Mouse (Mus musculus) cerebellum, adult 8-10 months (tissue): ENCODE results near the gene Srp68.

Experiments used
- DNase-seq: peaks from one replicate; pipeline ENCODE4 v3.0.0; 2022

Gene Srp68

DNA sequence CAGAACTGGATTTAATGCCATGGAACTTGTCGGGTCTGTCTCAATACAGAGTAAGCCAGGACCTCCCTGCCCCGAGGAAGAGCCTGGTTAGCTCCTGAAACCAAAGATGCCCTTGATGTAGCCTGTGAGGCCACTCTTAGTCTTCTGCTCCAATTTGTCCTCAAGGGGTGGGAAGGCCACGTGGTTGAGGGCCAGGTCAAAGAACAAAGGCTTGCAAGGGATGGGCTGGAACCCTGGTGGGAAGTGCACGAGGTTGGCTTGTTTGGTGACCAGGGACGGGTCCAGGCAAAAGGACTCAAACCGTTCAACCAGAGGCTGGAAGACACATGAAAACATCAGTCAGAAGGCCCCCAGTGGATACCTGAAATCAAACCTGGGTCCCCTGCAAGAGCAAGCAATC is 28.4 kb downstream of the Srp68 start:
- no peak for DNase-seq

DNA sequence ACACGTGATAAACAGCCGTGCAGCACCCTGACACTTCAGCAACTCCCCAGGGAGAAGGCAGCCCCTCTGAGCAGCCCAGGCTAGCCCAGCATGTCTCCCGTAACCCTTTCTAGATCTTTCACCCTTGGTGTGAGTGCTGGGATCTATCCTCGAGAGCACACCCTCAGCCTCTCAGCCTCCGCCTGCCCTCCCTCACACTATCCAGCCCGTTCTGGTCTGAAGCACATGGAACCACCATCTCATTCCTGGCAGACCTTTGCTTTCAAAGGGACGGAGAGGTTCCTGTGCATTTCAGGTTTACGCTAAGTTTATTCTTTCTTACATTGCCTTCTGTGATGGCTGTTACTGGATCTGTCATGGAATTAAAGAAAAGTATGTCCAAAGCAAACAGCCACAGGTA is 29.4 kb downstream of the Srp68 start:
- DNase-seq, result no peak

DNA sequence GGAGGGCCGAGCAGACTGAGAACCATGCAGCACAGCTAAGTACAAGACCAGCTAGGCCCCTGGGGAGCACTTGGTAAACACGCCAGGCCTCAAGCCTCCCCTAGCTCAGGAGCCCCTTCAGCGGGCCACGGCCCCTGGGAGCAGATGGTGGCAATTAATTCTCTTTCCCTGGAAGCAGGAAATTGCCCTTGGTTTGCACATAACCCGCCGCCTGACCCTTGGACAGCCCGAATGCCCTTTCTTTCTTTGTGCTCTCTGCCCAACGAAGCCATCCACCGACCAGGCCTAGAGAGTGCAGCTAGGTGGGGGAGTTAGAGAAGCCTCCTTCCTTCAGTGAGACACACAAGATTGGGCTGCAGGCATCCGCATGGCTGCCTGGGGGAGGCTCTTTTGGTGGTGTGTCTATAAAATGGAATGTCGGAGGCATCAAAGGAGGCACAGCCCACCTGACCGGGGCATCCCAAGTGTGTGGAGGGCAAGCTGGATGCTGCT is 32.2 kb downstream of the Srp68 start:
- DNase-seq, result no peak

DNA sequence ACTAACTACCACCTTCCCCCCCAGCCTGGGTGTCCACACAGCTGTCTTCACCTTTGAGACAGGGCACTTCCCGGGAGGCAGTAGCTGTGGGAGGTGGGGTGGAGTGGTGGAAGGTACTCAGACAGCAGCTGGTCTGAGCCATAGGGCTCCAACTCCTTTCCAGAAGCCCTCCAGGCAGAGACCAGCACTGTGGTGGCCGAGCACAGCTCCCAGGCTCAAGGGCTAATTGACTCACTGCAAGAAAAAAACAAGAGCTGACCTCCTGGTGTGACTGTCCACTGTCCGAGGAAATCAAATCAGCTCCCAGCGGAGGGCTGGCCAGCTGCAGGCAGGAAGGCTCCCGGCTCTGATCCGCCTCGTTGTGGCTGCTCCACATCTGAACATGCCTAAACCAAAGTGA is 34.2 kb downstream of the Srp68 start:
- no peak for DNase-seq

- DNase-seq, result no peak
These were observed 36.1 kb downstream of the Srp68 start, which contains the start of gene Evpl for GRCm38 (mm10) chr11:116237742-116238395. Gene Evpl, minus strand, starts transcription at chr11:116238077.

DNA sequence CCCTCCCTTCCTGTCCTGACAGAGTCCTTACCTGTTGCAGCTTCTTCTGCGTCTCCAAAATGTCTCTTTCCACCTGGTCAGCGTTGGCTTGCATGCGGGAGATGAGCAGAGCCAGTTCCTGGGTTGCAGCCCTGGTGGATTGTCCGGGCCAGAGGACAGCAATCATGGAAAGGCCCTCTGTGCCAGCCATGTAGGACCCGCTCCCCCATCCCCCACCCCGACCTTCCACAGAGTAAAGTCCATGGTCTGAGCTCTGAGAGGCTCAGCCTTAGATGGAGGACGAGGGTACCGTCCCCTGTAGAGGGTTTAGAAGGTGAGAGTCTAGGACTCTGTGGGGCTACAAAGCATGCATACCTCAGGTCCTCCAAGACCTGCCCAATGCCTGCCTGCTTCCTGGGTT is 39.1 kb downstream of the Srp68 start:
- DNase-seq, result no peak

DNA sequence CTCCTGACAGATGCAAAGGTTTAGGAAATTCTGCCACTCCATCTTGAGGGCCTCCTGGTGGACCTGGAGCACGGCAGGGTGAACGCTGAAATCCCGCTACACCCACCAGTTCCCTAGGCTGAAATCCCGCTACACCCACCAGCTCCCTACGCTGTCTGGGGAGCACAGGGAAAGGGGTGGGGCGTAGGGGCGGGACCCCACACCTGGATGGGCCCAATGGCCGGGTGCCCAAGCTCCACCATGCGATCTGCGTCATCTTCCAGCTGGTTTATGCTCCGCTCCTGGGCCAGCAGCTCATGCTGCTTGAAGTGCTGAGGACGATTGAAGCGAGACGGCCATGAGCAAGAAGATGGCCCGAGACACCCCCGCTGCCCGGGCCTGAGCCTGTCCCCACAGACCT is 41.6 kb downstream of the Srp68 start:
- DNase-seq, result no peak

- no peak for DNase-seq
These were observed 45.3 kb downstream of the Srp68 start for GRCm38 (mm10) chr11:116228699-116229098.

GRCm38 (mm10) chr11:116226414-116226813 is 47.6 kb downstream of the Srp68 start:
- DNase-seq, result peak; percentile 77

DNA sequence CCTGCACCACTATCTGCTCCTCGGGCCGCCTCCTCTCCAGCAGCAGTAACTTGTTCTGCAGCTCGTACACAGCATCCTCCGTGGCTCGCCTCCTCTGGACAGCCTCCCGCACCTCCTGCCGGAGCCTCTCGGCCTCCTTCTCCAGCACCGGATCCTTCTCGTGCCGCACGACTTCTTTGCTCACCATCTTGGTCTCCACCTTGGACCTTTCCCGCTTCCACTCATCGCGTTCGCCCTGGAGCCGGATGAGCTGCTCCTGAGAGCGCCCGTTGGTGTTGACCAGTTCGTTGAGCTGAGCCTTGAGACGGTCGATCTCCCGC is 51.3 kb downstream of the Srp68 start:
- no peak for DNase-seq

DNA sequence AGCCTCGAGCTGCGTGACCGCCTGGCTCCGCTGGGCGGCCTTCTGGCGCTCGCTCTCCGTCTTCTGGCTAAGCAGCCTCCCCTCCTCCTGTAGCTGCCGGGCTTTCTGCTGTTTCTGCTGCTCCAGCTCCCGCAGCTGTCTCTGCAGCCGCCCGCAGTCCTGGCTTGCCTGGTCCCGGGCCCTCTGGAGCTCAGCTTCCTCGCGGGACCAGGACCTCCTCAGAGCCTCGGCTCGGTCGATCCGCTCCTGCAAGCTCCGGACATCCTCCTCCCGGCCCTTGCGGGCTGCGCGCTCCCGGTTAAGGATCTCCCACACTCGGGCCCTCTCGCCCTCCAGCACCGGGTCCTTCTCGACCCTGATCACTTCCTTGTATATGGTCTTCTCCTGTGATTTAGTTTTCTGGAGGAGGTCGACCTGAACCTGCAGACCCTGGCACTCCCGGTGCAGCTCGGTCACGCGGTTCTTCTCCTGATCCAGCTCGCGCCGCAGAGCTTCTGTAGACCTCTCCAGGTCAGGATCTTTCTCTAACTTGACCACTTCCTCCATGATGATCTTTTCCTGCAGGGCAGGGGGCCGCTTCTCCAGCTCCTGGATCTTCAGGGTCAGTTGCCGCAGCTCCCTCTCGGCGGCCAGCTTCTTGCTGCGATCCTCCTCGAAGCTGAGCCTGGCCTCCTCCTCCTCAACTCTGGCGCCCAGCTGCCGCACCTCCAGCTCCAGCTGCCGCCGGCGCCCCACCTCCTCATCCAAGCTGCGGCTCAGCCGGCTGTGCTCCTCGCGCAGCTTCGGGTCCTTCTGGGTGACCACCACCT is 51.9 kb downstream of the Srp68 start:
- DNase-seq, result no peak

DNA sequence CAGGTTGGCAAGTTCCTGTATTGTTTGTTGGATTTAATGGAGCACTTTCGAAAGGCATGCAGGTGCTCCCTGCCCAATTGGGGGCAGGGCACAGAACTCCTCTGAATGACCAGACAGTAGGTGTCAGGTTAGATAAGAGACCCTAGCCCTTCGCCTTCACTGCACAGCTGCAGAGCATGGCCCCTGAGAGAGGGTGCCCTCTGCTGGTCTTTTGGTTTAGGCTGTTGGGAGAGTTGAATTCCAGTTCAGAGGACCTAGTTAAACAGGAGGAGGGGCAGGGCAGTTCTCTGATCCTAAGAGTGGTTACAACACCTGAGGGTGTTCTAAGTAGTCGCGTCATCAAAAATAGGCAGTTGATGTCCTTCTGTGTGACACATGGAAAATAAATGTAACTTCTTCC is 54.1 kb downstream of the Srp68 start:
- peak; percentile 28 for DNase-seq

DNA sequence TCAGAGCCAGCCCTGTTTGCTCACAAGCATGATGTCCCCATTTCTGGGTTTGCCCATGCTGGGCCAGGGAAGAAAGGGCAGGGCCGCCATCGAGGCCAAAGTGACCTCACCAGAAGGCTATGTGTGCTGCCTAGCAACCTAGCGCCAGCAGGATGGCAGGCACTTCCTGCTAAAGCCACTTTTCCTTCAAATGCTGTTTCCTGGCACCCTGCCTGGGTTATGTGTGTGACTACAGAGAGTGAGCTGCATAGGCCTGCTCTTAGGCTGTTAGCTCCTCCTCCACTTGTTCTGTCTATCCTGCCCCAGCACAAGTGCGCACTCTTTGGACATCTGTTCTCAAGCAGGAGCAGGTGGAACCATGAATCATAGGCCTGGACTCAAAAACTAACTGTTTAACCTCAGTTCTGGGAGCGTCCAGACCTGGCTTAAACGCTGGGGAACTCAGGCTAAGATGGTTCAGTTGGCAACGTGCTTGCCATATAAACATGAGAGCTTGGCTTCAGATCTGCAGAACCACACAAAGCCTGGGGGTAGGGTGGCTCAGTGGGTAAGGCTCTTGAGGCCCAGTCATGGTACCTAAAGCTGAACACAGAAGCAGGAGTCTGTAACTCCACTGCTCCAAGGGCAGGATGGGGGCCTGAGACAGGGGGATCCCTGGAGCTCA is 55.1 kb downstream of the Srp68 start:
- DNase-seq, result peak; percentile 30

GRCm38 (mm10) chr11:116218263-116218662 is 55.8 kb downstream of the Srp68 start:
- DNase-seq, result no peak

DNA sequence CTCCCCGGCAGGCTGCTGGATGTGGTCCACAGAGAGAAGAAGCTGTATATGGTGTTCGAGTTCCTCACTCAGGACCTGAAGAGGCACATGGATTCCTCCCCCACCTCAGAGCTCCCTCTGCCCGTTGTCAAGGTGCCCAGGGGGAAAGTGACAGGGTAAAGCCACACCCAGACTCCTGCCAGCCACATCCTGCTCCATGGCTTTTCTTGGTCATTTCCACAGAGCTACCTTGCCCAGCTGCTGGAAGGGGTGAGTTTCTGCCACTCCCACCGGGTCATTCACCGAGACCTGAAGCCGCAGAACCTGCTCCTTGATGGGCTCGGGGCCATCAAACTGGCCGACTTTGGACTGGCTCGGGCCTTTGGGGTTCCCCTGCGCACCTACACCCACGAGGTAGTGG is 57.5 kb downstream of the Srp68 start:
- DNase-seq, result no peak

GRCm38 (mm10) chr11:116215991-116216390 is 58.0 kb downstream of the Srp68 start:
- no peak for DNase-seq

DNA sequence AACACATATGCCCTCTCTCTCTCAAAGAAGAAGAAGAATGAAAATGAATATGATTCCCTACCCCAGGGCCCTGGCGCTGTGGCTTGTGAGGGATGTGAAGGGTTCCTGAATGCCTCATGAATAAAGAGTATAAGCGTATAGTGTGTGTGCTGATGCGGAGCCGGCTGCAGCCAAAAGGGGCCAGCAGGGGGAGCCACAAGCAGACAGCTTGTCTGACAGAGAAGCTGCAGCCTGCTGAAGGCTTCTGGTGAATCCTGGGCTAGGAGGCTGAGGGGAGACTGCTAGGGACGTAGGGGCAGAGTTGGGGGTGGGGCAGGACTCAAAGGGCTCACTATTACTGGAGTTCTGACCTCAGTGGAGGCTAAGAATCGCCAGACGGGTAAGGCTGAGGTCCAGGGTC is 58.8 kb downstream of the Srp68 start:
- no peak for DNase-seq

DNA sequence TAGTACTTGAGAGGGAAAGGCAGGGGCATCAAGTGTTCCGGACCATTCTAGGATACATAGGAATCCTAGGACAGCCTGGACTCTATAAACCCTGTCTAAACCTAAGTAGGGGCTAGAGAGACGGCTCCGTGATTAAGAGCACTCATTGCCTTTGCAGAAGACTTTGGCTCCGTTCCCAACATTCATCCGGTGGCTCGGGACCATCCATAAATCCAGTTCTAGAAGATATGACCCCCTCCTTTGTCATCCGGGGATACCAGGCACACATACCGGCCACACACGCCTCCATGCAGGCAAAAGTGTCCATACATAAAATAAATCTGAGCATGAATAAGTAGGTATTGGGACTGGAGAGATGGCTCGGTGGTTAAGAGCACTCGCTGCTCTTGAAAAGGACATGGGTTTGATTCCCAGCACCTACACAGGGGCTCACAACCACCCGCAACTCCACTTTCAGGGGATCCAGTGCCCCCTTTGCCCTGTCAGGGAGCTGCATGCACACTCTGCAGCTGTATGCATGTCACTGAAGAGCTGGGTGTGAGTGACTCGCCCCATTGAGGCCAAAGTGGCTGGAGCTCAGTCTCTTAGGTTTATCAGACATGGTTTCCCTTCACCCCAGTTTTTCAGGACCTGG is 60.0 kb downstream of the Srp68 start:
- no peak for DNase-seq

DNA sequence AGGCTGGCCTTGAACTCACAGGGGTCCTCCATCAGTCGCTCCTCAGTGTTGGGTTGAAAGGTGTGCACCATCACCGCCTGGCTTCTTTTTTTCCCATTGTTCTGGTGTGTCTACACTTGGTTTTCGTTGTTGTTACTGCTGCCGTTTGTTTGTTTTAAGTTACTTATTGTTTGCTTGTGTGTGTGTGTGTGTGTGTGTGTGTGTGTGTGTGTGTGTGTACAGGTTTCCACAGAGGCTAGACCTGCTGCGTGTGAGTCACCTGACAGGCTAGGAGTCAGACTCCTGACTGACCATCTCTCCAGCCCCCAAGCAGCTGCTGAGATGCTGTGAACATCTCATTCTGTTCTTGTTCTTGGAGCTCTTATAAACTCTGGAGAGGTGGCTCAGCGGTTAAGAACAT is 61.2 kb downstream of the Srp68 start:
- DNase-seq, result no peak

DNA sequence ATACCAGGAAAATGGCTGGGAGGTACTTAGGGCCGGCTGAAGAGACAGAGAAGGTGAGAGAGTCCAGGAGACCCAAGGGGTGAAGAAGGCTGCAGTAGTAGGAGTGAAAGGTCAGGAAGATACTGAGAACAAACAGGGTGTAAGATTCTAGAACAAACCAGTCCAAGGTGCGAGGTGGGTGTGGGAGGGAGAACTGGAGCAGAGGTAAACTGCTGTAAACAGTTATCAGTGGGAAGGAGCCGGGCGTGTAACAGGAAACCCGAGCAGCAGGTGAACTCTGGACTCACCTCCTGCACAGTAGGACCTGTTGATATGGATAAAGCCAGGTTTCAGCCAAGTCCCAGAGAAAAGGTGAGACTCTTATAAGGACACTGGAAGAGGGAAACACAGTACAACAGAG is 63.3 kb downstream of the Srp68 start:
- no peak for DNase-seq

DNA sequence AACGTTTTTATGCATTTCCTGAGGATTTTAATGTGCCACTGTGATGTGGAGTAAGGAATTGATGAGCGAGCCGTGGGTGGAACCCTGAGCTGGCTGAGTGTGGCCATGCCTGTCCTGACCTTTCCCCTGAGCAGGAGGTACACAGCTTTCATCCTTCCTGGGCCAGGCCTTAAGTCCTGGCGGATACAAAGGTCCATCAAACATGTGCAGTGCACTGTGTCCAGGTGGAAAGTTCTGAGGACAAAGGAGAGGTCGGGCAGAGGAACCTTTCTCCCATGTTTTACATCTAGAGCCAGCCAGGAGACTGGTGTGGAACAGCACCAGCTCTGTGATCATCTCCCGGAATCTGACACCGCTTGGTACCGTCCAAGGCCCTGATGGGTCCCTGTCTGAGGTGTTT is 64.8 kb downstream of the Srp68 start:
- DNase-seq, result no peak

- no peak for DNase-seq
These were observed 65.4 kb downstream of the Srp68 start for GRCm38 (mm10) chr11:116208660-116209059.

DNA sequence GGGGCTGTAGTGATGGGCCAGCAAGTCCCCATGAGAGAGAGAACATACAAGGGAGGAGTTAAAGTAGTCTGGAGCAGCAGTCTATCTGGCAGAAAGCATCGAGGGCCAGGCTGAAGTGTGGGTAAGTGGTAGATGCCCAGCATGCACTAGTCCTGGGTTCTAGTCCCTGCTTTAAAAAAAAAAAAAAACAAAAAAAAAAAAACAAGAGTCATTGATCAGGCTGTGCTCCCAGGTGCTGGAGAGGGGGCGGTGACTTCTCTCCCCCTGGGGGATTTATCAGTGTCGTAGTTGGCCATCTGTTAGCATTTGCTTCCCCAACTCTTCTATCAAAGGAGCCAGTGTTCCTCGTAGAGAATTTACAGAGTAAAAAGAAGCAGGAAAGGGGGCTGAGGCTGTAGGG is 67.3 kb downstream of the Srp68 start:
- no peak for DNase-seq

DNA sequence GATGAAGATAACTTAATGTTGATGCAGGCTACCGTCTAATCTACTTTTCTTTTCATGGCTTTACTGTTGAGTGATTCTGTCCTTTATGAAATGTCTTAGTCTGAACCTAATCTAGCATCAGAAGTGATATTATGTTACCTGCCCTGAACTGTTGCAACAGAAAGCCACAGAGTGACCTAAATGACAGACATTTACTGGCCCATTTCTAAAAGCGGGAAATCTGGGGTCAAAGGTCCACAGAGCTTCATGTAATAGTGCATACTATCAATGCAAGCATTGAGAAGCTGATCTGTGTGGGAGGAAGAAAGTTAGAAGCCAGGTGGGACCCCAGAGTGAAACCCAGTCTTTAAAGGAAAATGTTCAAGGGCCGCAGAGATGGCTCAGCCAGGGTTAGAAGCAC is 70.9 kb downstream of the Srp68 start:
- no peak for DNase-seq
